Mouse (Mus musculus): ENCODE measurements around the gene 2310033P09Rik.

Gene 2310033P09Rik

DNA sequence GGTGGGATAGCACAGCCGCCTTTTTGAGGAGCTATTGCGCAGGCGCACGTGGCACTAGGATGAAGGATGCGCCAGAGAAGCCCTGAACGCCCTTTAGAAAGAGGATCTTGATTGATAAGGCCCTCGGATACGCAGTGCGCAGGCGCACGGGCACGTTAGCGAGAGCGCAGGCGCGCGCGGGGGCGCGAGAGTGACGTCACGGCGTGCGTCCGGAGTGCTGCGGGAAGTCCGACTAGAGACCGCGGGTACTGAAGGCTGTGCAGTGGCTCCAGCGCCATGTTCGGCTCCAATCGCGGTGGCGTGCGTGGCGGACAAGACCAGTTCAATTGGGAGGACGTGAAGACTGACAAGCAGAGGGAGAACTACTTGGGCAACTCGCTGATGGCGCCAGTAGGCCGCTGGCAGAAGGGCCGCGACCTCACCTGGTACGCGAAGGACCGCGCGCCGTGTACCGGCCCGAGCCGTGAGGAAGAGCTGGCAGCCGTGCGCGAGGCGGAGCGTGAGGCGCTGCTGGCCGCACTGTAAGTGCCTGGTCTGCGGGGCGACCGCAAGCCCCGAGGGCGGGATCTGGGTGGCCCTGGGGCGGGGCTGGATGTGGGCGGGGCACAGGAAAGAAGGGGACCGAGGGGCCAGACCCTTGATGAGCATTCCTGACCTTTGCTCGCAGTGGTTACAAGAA lies at the start of gene 2310033P09Rik:
TSS of gene 2310033P09Rik (plus strand) at position 169 of the 679 bp plus-strand sequence.
- DNase-seq (ENCODE audit: extremely low read depth, low read depth, low spot score): no peak

DNA sequence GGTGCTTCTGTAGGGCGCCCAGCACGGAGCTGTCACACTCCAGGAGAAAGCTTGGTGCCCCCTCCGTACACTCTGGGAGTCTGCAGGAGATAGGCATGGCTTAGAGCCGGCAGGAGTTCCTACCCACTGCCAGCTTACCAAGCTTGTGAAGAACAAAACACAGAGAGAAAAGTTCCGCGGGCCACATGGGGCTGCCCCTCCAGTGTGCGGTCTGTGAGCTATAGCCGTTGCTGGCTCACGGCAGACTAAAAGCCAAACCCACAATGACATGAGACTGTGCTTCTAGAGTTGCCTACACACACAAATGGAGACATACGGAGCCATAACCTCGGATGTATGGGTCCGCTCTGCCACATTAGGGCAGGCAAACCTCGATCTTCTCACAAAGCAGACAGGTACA lies 49.0 kb upstream of the 2310033P09Rik start:
- DNase-seq (ENCODE audit: extremely low read depth, low read depth, low spot score): no peak

DNA sequence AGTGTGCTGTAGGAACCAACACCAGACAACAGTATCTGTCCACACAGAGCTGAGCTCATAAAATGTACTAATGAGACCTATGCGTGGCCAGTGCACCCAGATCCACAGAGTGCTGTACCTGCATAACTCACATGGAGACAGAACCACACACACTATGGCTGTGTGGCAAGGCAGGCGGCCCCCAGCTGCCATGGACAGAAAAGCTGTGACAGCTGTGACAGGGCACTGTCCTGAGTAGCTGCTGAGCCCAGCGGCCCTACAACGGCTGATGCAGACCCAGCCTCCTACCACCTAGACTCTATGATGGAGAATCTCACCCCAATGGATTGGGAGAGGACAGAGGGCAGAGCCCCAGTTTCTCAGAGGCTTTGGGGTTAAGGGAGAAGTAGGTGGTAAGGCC lies 48.6 kb upstream of the 2310033P09Rik start:
- no peak for DNase-seq (ENCODE audit: extremely low read depth, low read depth, low spot score)

DNA sequence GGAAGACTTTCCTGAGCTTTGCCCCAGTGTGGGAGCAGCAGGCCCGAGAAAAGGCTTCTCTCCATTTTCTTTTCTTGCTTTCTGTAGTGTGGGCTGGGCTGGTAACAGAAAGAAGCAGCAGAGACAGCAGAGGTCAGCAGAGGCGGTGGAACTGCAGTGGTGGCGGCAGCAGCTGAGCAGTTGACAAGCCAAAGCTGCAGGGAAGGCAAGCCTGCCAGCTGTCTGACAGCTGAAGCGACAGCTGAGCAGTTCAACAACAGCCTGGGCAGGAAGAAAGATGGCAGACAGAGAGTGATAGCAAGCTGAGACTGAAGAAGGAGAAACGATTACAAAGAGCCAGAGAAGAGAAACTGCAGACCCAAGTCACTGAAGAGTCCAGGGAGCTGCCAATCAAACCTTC lies 46.7 kb upstream of the 2310033P09Rik start:
- DNase-seq (ENCODE audit: extremely low read depth, low read depth, low spot score): no peak

DNA sequence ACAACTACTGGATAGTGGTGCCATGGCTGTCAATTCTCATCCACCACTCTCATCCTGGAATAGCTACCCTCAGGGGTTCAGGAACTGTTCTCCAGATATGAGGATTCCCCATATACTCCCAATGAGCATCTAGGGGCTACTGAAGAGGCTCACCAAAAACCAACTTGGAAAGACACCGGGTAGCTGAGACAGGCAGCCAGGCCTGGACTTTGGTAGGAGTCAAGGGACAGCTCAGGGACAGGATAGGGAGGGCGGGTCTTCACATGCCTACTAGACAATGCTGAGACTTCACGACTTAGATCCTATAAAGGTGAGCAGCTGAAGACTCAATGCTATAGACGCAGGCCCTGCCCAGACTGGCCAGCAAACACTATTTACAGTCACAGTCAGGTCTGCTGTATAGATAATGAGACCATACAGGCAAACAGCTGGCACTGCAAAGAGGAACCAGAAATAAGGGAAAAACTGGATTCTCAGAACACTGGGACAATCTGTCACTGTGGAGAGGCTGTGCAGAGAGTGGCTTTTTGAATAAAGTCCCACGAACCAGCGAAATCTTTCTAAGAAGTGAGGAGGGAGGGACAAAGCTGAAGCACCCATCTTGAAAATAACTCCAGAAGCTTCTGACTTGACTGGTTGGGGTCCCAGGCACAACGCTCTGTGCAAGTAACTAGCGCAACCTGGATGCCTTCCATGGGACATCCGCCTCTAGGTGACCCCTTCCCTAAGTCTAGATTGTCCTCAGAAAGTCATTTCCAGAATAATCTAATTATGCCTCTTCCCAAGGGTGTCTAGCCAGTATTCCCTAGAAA lies 45.5 kb upstream of the 2310033P09Rik start:
- no peak for DNase-seq (ENCODE audit: extremely low read depth, low read depth, low spot score)

DNA sequence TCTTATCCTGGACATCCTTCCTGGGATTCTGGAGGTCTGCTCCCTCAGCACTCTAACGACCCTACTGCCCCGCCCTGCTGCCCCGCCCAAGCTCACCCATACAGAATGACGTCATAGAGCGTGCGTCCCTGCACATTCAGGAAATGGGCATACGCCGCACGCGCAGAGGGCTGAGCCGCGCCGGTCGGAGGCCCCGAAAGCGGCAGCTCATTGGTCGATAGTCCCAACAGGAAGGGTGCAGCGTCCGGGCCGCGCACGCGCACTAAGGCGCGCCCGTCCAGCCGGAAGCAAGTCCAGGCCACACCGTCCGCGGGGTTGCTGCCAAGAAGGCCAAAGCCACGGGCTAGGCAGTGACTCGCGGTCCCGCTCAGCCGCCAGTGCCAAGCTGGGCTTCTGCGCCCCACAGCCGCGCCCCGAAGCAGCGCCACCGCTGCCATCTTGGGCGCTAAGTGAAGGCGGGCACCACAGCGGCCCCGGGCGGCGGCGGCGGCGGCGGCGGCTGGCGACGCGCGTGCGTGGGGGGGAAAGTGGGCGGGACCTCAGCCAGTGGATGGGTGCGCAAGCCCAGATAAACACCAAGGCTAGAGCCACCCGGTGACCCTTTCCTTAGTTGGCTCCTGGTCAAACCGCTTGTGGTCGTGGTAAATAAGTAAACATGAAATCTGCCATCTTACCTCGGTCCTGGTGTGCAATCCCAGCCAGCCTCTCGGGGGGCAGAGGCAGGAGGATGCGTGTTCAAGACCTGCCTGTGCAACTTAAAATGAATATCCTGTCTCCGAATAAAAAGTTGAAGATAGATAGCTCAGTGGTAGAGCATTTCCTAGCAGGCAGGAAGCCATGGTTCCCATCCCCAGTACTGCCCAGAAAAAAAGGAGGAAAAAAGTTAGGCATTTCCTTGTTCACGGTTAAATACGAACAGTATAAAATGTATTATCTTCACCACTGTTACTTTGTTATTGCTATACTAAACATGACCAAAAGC lies 44.6 kb upstream of the 2310033P09Rik start, which contains the start of gene Iba57:
TSS of gene Iba57 (minus strand) at position 485 of the 982 bp plus-strand sequence.
- no peak for DNase-seq (ENCODE audit: extremely low read depth, low read depth, low spot score)

DNA sequence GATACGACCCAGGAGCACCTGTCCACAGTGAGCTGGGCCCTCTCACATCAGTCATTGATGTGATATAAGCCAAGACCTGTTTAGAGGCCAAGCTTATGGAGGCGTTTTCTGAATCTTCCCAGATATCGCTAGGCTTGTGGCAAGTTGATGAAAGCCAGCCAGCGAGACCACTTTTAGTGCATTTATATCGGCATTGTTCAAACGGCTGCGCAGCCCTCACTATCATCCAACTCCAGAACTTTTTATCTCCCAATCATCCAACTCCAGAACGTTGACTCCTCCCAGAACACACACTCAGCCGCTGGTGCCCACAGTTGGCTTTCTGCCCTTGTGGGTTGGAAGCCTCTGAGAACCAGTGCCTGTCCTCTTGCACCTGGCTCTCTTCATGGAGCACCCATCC lies 43.7 kb upstream of the 2310033P09Rik start:
- DNase-seq (ENCODE audit: extremely low read depth, low read depth, low spot score): no peak

DNA sequence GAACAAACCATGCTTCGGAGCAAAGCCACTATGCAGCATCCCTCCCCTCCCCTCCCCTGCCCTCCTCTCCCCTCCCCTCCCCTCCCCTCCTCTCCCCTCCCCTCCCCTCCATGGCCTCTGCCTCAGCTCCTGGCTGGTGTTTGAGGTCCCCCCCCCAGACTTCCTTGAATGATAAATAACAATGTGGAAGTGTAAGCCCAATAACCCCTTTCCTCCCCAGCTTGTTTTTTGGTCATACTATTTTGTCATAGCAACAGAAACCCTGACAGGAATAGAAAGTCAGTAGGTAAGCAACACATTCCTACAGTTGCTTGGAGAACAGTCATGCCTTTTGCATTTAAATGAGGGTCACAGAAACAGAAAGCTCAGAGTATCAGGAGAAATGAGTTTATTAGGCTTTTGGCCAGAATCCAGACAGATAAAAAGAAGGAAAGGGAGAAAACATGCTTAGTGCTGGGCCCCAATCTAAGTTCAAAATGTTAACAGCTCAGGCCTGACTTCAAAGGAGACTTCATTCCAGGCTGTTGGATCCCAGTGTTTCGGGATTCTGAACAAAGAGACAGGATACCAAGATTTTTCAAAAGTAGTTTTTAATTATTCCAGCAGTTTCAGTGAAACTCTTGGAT lies 42.4 kb upstream of the 2310033P09Rik start:
- DNase-seq (ENCODE audit: extremely low read depth, low read depth, low spot score): no peak

DNA sequence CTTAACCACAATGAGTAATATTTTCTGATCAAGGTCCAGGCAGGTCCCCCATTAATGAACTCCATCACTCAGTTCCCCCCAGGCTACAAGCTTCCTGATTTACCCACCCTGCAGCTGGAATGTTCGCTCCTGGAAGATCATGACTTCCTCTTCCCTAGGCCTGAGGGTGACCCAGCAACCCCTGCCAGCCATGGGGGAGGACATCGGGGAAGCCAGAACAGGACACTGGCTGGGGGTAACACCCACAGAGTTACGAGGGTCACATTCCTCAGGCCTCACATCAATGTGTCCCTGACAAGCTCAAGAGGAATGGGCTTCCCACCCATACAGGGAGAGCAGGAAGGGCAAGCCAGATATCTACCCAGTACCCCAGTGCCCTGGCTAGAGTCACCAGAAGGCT lies 38.3 kb upstream of the 2310033P09Rik start:
- no peak for DNase-seq (ENCODE audit: extremely low read depth, low read depth, low spot score)

DNA sequence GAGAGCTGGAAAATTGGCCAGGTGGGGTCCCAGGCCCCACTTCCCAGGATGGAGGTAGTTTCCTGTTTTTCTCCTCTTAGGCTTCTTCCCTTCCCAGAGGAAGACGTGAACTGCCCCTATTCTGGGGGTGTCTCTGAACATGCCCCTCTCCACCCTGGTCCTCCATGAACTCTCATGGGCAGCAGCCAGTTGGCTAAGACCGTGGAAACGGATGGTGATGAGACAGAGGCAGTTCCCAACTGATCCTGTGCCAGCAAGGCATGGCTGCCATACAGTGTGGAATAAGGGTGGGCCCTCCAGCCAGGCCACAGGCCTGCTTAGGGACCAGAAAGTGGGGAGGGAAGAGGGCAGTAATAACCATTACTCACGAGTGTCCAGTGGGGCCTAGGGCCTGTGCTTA lies 37.6 kb upstream of the 2310033P09Rik start:
- DNase-seq (ENCODE audit: extremely low read depth, low read depth, low spot score): no peak

DNA sequence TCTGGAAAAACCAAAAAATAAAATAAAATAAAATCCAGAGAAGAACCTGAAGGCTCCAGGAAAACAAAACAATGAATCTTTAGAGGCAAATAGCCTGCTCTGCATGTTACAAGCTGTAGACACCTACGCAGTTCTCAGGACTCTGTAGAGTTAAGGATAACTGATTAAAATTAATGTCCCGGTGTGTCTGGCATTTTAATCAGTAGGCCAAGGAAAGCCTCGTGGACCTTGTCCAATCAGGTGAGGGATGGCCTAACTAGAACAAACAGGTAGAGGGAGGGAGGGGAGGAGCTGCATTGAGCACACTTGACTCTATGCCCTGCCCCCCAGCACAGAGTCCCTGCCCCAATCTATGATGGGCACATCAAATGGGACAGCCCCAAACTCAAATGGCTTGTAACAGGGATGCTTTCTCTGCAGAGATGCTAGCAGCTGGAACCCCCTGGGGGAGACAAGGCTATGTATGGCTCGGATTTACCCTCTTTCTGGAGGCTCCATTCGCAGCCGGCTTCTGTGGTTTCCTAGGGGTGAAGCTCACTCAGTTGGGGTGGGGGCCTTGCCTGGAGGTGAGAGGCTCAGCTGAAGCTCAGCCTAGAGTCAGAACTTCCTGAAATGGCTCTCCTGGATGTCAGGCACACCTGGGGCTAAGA lies 33.8 kb upstream of the 2310033P09Rik start:
- no peak for DNase-seq (ENCODE audit: extremely low read depth, low read depth, low spot score)

DNA sequence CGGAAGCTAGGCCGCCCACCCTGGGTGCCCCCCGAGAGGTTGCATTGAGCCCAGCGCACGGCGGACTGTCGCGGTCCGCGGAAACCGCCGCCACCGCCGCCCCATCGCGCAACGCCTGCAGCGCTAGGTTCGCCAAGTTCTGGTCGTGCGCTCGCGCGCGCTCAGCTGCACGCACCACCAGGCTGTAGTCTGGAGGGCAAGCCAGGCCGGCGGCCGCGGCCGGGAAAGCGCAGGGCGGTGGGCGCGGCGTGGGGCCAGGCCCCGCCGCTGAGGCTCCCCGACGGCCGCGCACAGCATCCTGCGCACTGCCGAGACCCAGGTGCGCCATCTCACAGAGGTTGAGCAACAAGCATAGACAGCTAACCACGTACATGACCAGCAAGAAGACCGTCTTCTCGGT lies 31.6 kb upstream of the 2310033P09Rik start:
- no peak for DNase-seq (ENCODE audit: extremely low read depth, low read depth, low spot score)

DNA sequence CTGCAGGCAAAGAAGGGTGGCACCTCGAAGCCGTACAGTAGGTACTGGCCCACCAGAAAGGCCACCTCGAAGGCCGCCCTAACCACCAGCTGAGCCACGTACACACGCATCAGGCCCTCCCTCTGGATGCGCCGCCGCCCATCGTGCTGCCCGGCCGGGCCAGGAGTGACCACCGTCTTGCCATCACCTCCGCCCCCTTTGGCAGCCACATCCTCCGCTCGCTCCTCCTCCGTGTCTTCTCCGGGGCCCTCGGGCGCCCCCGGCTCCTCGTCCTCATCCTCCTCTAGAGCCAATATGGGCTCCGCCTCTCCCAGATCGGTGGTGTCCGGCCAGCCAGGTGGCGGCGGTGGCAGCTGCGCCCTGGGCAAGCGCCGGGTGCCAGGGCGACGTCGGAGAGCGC lies 31.2 kb upstream of the 2310033P09Rik start:
- no peak for DNase-seq (ENCODE audit: extremely low read depth, low read depth, low spot score)

DNA sequence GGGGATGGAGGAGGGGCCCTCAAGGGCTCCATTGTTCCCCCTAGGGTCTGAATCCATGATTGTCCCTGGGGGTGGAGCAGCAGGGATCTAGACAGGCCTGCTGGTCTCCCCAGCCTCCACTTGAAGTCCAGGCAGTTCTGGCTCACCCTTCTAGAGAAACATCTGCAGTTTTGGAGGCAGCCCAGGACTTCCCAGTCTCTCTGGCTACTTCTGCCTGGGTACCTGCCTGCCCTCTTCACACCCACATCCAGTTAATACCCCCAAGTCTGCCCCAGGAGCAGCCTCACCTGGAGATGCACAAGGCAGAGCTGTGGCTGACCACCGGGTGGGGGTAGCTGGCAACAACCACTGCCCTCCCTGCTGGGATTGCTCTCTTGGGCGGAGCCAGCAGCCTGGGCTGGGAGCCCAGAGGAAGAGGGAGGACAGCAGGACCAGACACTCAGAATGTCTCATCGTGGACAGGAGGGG lies 25.2 kb upstream of the 2310033P09Rik start, which contains the start of gene Gjc2:
TSS of gene Gjc2 (minus strand) at position 350 of the 468 bp plus-strand sequence.
- no peak for DNase-seq (ENCODE audit: extremely low read depth, low read depth, low spot score)

DNA sequence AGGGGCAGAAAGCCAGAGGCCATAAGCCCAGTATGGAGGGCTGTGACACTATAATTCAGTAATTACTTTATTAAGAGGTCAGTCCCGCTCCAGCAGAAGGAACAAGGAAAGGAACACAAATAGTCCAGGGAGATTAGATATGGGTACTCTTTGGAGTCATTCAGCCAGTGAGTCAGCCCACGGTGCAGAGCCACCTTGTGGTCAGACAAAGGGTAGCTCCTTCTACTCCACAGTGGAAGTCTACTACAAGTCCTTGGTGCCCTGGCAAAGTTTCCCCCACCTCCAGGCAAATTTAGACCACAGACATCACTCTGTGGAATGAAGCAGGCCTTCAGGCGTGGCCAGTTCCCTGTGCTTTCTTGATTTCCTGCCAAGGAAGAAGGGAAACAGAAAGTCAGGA lies 24.3 kb upstream of the 2310033P09Rik start:
- no peak for DNase-seq (ENCODE audit: extremely low read depth, low read depth, low spot score)

DNA sequence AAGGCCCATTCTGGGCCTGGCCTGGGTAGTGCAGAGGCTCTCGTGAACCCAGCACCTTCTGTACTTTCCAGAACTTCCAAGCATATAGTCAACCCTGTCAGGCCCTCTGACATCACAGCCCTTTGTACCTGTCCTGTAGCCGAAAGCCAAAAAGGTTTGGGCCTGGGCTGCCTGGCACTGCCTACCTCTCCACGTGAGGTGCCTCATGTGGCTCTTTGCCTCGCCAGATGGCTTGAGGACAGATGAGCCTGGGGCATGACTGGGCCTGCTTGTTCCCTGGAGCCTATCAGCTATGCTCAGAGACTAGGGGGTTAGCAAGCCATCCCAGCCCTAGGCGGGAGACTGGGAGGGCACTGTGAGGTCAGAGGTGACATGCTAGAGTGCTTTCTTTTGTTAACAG lies 22.6 kb upstream of the 2310033P09Rik start:
- DNase-seq (ENCODE audit: extremely low read depth, low read depth, low spot score): no peak

DNA sequence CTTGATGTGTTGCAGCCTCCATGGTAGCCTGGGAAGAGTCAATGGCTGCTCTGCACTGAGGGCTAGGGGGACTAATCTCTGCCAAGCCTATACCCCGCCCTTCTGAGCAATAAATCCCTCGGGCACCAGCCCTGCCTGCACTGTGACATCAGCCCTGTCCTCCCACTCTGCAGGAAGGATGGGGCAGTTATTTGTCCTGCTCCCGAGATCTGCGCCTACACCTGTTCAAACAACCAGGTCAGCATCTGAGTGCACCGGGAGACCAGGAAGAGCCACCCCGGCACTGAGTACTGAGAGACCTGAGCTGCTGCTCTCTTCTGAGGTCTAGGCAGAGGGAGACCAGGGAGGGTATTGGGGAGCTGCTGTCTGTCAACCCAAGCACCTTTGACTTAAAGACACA lies 20.4 kb upstream of the 2310033P09Rik start:
- DNase-seq (ENCODE audit: extremely low read depth, low read depth, low spot score): no peak

DNA sequence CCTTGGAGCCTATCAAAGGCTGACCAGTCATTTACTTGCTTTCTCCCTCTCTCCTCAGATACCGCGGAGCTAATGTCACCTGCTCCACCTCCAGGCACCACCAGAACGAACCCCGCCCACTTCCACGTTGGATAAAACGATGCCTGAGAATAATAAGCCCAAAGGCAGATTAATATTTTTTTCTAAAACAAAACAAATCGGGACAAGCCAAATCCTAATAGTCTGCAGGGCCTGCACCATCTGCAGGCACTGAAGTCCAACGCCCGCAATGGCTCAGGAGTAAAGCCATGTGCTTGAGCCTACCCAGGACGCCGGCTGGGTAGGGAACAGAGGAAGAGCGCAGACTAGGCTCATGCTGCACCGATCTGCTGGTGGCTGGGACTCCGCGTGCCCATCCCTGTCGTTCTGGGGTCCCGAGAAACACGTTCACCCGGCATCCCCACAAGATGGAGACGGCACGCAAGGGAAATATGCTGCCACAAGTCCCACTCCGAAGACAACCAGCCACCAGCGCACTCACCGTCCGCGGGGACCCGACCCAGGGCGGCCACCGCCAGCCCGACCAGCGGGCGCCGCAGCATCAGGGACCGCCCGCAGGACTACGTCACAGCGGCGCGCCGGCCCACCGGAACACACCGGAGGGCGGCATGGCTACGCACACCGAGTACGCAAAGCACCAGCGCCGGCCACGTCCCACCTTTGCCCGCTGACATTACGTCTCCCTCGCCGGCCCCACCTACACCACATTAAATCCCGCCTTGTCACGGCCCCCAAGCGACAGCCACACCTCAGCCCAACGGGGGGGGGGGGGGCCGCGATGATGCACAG lies 16.7 kb upstream of the 2310033P09Rik start:
- DNase-seq (ENCODE audit: extremely low read depth, low read depth, low spot score): no peak

DNA sequence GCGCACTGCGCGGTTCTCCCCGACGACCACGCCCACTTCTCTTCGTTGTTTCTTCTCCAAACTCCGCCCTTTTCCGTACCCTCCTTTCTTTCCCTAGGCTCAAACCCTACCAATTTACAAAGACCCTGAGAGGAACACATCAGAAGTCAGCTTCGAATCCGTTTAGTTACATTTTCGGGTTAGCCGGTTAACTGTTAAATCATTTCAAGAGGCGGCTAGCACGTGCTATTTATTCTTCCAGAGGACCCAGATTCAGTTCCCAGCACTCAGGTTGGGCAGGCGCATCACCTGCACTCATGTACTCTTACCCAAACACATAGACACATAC lies 16.1 kb upstream of the 2310033P09Rik start, which contains the start of gene Guk1:
TSS of gene Guk1 (minus strand) at position 154 of the 328 bp plus-strand sequence.
- no peak for DNase-seq (ENCODE audit: extremely low read depth, low read depth, low spot score)

Data from fat pad, adult 2 months (tissue).